Mouse (Mus musculus): ENCODE measurements around the gene Nup210l. TPM values are rescaled to one million over a fixed set of nuclear protein-coding genes. Genes with fewer than 3 reads are reported as not detected.

Gene Nup210l
- polyA plus RNA-seq, 1 experiment from 2014 or later, result 0.76 TPM

DNA sequence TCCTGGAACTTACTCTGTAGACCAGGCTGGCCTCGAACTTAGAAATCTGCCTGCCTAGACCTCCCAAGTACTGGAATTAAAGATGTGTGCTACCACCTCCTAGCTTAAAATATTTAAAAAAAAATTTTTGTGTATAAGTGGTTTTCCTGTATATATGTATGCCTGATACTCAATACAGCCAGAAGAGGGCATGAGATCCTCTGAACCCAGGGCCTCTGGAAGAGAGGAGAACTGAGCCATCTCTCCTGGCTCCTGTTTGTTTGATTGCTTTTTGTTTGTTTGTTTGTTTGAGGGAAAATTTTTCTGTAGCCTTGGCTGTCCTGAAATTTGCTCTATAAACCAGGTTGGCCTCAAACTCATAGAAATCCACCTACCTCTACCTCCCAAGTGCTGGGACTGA is 29.4 kb downstream of the Nup210l start:
- no peaks in the 10 kb centered on the region for H3K9me3 ChIP-seq (ENCODE audit: control insufficient read depth, low read length)
- H3K9ac ChIP-seq (ENCODE audit: low read depth, low read length), result no peak overlapping the region
- no peaks in the 10 kb centered on the region for H3K27me3 ChIP-seq (ENCODE audit: control insufficient read depth, insufficient read depth, low read length)
- no peak overlapping the region for H3K4me3 ChIP-seq (ENCODE audit: low read length)
- H3K4me2 ChIP-seq (replicated peaks; ENCODE audit: low read depth, low read length), result no peak overlapping the region
- peak overlapping the region; percentile 38; the same call in 1 of the 2 replicates for H3K27ac ChIP-seq (ENCODE audit: low read depth, low read length)
- no peak for ATAC-seq (ENCODE audit: low FRiP score, low TSS enrichment)
- H3K36me3 ChIP-seq (ENCODE audit: control insufficient read depth, insufficient read depth, low read length), result no peaks in the 10 kb centered on the region
- 92% methylated on average over 1 of the region's 1 CpGs for WGBS
- no peaks in the 10 kb centered on the region for H3K4me1 ChIP-seq (ENCODE audit: control insufficient read depth, insufficient read depth, low read length)

DNA sequence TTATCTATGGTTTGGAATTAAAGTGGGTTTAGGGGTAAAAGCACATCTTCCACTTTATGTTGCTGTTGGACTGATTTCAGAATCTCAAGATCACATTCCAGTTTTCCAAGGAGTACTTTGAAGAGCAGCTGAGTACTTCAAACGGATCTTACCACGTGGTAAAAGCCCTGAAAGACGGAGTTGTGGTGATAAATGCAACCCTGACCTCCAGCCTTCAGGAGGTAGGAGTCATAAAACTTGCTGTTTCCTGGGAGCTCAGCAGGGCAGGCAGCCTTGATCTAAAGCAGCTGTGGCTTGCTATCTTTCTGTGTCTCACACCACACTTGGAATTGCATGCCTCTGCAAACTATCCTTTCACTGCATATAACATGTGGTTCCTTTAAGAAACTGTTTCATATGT is 30.6 kb downstream of the Nup210l start:
- 9% methylated on average over 3 of the region's 3 CpGs for WGBS
- Histone ChIP-seq H3K9me3 (ENCODE audit: control insufficient read depth, low read length) (no peaks in the 10 kb centered on the region), H3K4me1 (ENCODE audit: control insufficient read depth, insufficient read depth, low read length) (no peaks in the 10 kb centered on the region), H3K27me3 (ENCODE audit: control insufficient read depth, insufficient read depth, low read length) (no peaks in the 10 kb centered on the region), H3K9ac (ENCODE audit: low read depth, low read length) (no peak overlapping the region), H3K4me2 (replicated peaks; ENCODE audit: low read depth, low read length) (no peak overlapping the region), H3K4me3 (ENCODE audit: low read length) (no peak overlapping the region), H3K36me3 (ENCODE audit: control insufficient read depth, insufficient read depth, low read length) (no peaks in the 10 kb centered on the region), H3K27ac (ENCODE audit: low read depth, low read length) (peak overlapping the region; percentile 11; the same call in 1 of the 2 replicates)
- ATAC-seq (ENCODE audit: low FRiP score, low TSS enrichment), result peak; percentile 77

DNA sequence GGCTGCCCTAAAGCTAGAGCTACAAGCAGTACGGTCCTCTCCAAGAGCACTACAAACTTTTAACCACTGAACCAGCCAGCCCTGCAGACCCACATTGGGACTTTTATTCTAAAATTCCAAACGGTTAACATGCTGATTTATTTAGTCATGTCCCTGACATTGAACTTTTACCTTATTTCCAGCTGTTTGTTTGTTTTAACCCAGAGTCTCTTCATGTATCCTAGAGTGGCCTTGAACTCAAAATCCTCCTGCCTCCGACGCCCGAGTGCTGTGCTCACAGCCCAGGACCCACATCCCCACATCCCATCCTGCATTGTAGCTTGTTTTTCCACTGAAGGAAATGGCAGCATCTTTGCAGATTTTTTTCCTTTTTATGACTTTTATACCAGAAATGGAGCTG is 31.1 kb downstream of the Nup210l start:
- H3K4me3 ChIP-seq (ENCODE audit: low read length), result no peak overlapping the region
- H3K9me3 ChIP-seq (ENCODE audit: control insufficient read depth, low read length), result no peaks in the 10 kb centered on the region
- H3K36me3 ChIP-seq (ENCODE audit: control insufficient read depth, insufficient read depth, low read length), result no peaks in the 10 kb centered on the region
- H3K4me2 ChIP-seq (replicated peaks; ENCODE audit: low read depth, low read length), result no peak overlapping the region
- H3K4me1 ChIP-seq (ENCODE audit: control insufficient read depth, insufficient read depth, low read length), result no peaks in the 10 kb centered on the region
- H3K27me3 ChIP-seq (ENCODE audit: control insufficient read depth, insufficient read depth, low read length), result no peaks in the 10 kb centered on the region
- H3K9ac ChIP-seq (ENCODE audit: low read depth, low read length), result no peak overlapping the region
- WGBS, result 50% methylated on average over 5 of the region's 5 CpGs
- H3K27ac ChIP-seq (ENCODE audit: low read depth, low read length), result peak overlapping the region; percentile 11; the same call in 1 of the 2 replicates
- peak; percentile 16; the same call in 1 of the 2 replicates for ATAC-seq (ENCODE audit: low FRiP score, low TSS enrichment)

DNA sequence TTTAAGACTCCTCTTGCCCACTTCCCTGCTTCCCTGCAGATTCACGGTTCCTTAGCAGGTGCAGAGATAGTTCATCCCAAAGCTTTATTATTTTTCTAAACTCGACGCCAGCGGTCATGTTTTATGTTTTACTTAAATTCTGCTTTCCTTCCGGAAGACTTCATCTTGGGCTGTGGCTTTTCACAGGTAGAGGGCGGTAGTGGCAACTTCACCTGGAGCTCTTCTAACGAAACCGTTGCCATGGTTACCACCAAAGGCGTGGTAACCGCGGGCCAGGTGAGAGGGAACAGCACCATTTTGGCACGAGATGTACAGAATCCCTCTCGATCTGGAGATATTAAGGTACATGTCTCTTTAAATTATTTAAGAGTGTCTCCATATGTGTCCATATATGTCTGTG is 32.7 kb downstream of the Nup210l start:
- ATAC-seq (ENCODE audit: low FRiP score, low TSS enrichment), result no peak
- H3K4me1 ChIP-seq (ENCODE audit: control insufficient read depth, insufficient read depth, low read length), result no peaks in the 10 kb centered on the region
- no peak overlapping the region for H3K27ac ChIP-seq (ENCODE audit: low read depth, low read length)
- H3K36me3 ChIP-seq (ENCODE audit: control insufficient read depth, insufficient read depth, low read length), result no peaks in the 10 kb centered on the region
- 37% methylated on average over 13 of the region's 13 CpGs for WGBS
- no peaks in the 10 kb centered on the region for H3K27me3 ChIP-seq (ENCODE audit: control insufficient read depth, insufficient read depth, low read length)
- H3K4me3 ChIP-seq (ENCODE audit: low read length), result no peak overlapping the region
- no peaks in the 10 kb centered on the region for H3K9me3 ChIP-seq (ENCODE audit: control insufficient read depth, low read length)
- no peak overlapping the region for H3K4me2 ChIP-seq (replicated peaks; ENCODE audit: low read depth, low read length)
- no peak overlapping the region for H3K9ac ChIP-seq (ENCODE audit: low read depth, low read length)

DNA sequence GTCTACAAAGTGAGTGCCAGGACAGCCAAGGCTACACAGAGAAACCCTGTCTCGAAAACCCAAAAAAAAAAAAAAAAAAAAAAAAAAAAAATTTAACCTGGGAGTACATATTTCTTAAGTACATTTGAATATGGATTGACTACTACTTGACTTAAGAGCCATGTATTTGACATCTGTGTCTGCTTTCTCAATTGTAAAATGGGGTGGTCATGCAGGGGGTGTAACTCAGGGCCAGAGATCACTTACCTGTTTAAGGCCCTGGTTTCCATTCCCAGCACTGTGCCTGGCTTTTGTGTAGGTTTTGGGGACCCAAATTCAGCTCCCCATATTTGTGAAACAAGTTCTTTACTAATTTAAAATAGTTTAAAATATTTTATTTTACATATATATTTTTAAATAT is 33.7 kb downstream of the Nup210l start:
- Histone ChIP-seq H3K9me3 (ENCODE audit: control insufficient read depth, low read length) (no peaks in the 10 kb centered on the region), H3K4me1 (ENCODE audit: control insufficient read depth, insufficient read depth, low read length) (no peaks in the 10 kb centered on the region), H3K27ac (ENCODE audit: low read depth, low read length) (no peak overlapping the region), H3K9ac (ENCODE audit: low read depth, low read length) (no peak overlapping the region), H3K36me3 (ENCODE audit: control insufficient read depth, insufficient read depth, low read length) (no peaks in the 10 kb centered on the region), H3K4me2 (replicated peaks; ENCODE audit: low read depth, low read length) (no peak overlapping the region), H3K27me3 (ENCODE audit: control insufficient read depth, insufficient read depth, low read length) (no peaks in the 10 kb centered on the region), H3K4me3 (ENCODE audit: low read length) (no peak overlapping the region)
- WGBS, result no CpG with 5 or more reads among the region's 1 CpGs
- no peak for ATAC-seq (ENCODE audit: low FRiP score, low TSS enrichment)

DNA sequence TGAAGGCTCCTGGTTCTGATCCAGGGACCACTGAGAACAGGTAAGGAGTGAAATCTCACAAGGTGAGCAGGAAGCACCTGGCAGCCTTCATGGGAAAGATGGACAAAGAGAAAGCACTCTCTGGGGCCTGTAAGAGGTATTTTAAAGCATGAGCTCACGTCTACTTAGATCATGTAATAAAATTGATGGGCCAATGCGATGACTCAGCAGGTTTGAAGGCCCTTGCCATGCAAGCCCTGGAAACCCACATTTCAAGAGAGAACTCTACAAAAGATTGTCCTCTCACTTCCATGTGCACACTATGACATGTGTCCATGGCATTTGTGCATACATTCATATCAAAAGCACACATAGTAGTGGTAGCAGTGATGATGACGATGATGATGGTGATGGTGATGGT is 36.0 kb downstream of the Nup210l start:
- 80% methylated on average over 3 of the region's 3 CpGs for WGBS
- ATAC-seq (ENCODE audit: low FRiP score, low TSS enrichment), result no peak
- Histone ChIP-seq H3K9ac (ENCODE audit: low read depth, low read length) (no peak overlapping the region), H3K4me3 (ENCODE audit: low read length) (no peak overlapping the region), H3K9me3 (ENCODE audit: control insufficient read depth, low read length) (no peaks in the 10 kb centered on the region), H3K4me1 (ENCODE audit: control insufficient read depth, insufficient read depth, low read length) (no peaks in the 10 kb centered on the region), H3K27ac (ENCODE audit: low read depth, low read length) (no peak overlapping the region), H3K27me3 (ENCODE audit: control insufficient read depth, insufficient read depth, low read length) (no peaks in the 10 kb centered on the region), H3K36me3 (ENCODE audit: control insufficient read depth, insufficient read depth, low read length) (no peaks in the 10 kb centered on the region), H3K4me2 (replicated peaks; ENCODE audit: low read depth, low read length) (no peak overlapping the region)

DNA sequence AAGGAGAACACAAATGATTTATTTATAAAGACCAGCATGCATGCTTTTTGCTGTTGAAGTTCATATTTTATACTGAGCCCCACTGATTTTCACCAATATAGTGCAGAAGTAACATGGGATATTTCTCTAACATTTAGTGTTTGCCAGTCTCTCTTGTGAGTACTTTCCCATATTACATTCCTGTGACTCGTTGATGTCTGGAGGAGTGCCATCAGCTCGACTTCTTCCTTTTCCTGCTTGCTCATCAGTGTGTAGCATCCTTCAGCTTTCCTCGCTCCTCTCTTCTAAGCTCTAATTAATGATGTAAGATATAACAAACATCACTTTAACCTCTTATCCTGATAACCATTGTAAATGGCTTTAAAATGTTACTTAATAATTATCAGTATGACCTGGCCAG is 41.5 kb downstream of the Nup210l start:
- H3K9me3 ChIP-seq (ENCODE audit: control insufficient read depth, low read length), result no peaks in the 10 kb centered on the region
- no peaks in the 10 kb centered on the region for H3K36me3 ChIP-seq (ENCODE audit: control insufficient read depth, insufficient read depth, low read length)
- ATAC-seq (ENCODE audit: low FRiP score, low TSS enrichment), result no peak
- H3K4me3 ChIP-seq (ENCODE audit: low read length), result no peak overlapping the region
- no peak overlapping the region for H3K4me2 ChIP-seq (replicated peaks; ENCODE audit: low read depth, low read length)
- H3K27ac ChIP-seq (ENCODE audit: low read depth, low read length), result no peak overlapping the region
- no peak overlapping the region for H3K9ac ChIP-seq (ENCODE audit: low read depth, low read length)
- no peaks in the 10 kb centered on the region for H3K27me3 ChIP-seq (ENCODE audit: control insufficient read depth, insufficient read depth, low read length)
- no peaks in the 10 kb centered on the region for H3K4me1 ChIP-seq (ENCODE audit: control insufficient read depth, insufficient read depth, low read length)
- WGBS, result 55% methylated on average over 3 of the region's 3 CpGs

DNA sequence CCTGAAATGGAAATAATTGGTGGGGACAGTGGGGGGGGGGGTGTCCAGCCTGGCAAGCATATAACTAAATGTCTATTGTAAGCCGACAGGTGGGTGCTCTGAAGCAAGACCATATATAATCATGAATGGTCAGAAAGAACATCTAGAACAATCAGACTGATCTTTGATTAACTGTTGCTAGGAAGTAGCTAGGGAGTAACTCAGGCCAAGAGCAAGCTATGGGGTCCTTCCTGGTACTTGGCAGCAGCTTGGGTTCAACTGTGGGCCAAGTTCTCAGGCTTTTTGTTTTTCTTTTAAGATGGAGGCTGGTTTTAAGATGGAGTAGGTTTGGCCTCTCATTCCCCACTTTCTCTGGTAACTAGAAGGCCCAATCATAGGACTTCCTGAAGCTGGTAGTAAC is 42.7 kb downstream of the Nup210l start:
- ATAC-seq (ENCODE audit: low FRiP score, low TSS enrichment), result no peak
- no peak overlapping the region for H3K9ac ChIP-seq (ENCODE audit: low read depth, low read length)
- no peaks in the 10 kb centered on the region for H3K9me3 ChIP-seq (ENCODE audit: control insufficient read depth, low read length)
- H3K4me1 ChIP-seq (ENCODE audit: control insufficient read depth, insufficient read depth, low read length), result no peaks in the 10 kb centered on the region
- no peak overlapping the region for H3K27ac ChIP-seq (ENCODE audit: low read depth, low read length)
- H3K36me3 ChIP-seq (ENCODE audit: control insufficient read depth, insufficient read depth, low read length), result no peaks in the 10 kb centered on the region
- no peaks in the 10 kb centered on the region for H3K27me3 ChIP-seq (ENCODE audit: control insufficient read depth, insufficient read depth, low read length)
- no peak overlapping the region for H3K4me3 ChIP-seq (ENCODE audit: low read length)
- WGBS, result 70% methylated on average over 1 of the region's 1 CpGs
- H3K4me2 ChIP-seq (replicated peaks; ENCODE audit: low read depth, low read length), result no peak overlapping the region

DNA sequence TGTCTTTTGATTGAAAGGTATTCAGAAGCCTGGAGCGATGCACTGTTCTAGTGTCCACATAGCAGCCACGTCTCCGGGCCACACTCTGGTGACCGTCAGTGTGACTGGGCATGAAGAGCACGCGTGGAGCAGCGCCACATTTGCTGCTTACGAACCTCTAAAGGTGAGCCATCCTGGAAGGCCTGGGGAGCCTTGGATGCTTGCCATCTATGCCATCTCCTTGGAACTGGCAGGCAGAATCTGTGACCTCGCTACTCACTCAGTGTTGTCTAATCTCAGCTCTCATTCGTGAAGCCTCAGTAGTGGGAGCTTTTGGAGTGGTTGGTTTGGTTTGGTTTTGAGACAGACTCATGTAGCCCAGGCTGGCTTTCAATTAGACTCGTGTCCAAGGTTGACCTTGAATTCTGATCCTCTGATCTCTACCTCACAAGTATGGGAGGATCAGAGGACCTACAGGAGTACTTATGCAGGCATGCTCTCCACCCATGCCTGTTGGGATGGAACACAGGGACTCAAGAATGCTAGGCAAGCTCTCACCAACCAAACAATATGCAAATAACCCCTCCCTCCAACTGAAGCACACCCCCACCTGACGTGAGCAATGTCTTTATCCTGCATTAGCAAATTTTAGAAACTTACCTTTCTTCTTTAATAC is 47.3 kb downstream of the Nup210l start:
- Histone ChIP-seq H3K4me3 (ENCODE audit: low read length) (no peak overlapping the region), H3K36me3 (ENCODE audit: control insufficient read depth, insufficient read depth, low read length) (no peaks in the 10 kb centered on the region)
- whole genome bisulfite sequencing, result 94% methylated on average over 12 of the region's 12 CpGs

More for the DNA sequence above, 47.3 kb downstream of the Nup210l start:
- no peak overlapping the region for H3K9ac ChIP-seq (ENCODE audit: low read depth, low read length)
- no peak overlapping the region for H3K27ac ChIP-seq (ENCODE audit: low read depth, low read length)
- no peaks in the 10 kb centered on the region for H3K9me3 ChIP-seq (ENCODE audit: control insufficient read depth, low read length)
- no peaks in the 10 kb centered on the region for H3K27me3 ChIP-seq (ENCODE audit: control insufficient read depth, insufficient read depth, low read length)
- H3K4me1 ChIP-seq (ENCODE audit: control insufficient read depth, insufficient read depth, low read length), result no peaks in the 10 kb centered on the region
- H3K4me2 ChIP-seq (replicated peaks; ENCODE audit: low read depth, low read length), result no peak overlapping the region
- no peak for ATAC-seq (ENCODE audit: low FRiP score, low TSS enrichment)

Data from kidney, embryonic 14.5 days (tissue).